Mouse (Mus musculus) forebrain, postnatal 0 days (tissue): Measurements from ENCODE around the gene Olfr486. TPM values are rescaled to one million over a fixed set of nuclear protein-coding genes. Genes with fewer than 3 reads are reported as not detected.
"Not testable (repeated sequence)": the region's sequence is repeated elsewhere in the genome, so short reads cannot be mapped to it uniquely, and the experiment has no call there.

Experiments used
- ATAC-seq: fragments of 200-750 bp; cut with Nextera tagmentation; 2 replicates; pipeline ENCODE4 v1.8.0; 2017; ENCODE audit warnings: mild to moderate bottlenecking, moderate library complexity
- DNase-seq: peaks from one replicate; pipeline ENCODE4 v3.0.0-alpha.2; 2015
- H3K27ac ChIP-seq: fragments of 300-500 bp; sonication (generic); 2 replicates; pipeline ENCODE4 v1.5.1; 2014; ENCODE audit warnings: low read depth, mild to moderate bottlenecking, antibody characterized with exemption, low read length, moderate library complexity, mixed read lengths
- H3K27me3 ChIP-seq: fragments of 300-500 bp; sonication (generic); 2 replicates; pipeline ENCODE4 v1.6.1; 2014; ENCODE audit warnings: mild to moderate bottlenecking, low read length, mixed read lengths; ENCODE audit not compliant: insufficient read depth
- H3K36me3 ChIP-seq: fragments of 300-500 bp; sonication (generic); 2 replicates; pipeline ENCODE4 v1.6.1; 2014; ENCODE audit warnings: mild to moderate bottlenecking, moderate library complexity; ENCODE audit not compliant: insufficient read depth
- H3K4me1 ChIP-seq: fragments of 300-500 bp; sonication (generic); 2 replicates; pipeline ENCODE4 v1.6.1; 2014; ENCODE audit warnings: antibody characterized with exemption; ENCODE audit not compliant: insufficient read depth
- H3K4me2 ChIP-seq: fragments of 300-500 bp; sonication (generic); 2 replicates; pipeline ENCODE4 v1.6.1; 2014; ENCODE audit warnings: low read depth, mild to moderate bottlenecking, moderate library complexity
- H3K4me3 ChIP-seq: fragments of 300-500 bp; sonication (generic); 2 replicates; pipeline ENCODE4 v1.5.1; 2014; ENCODE audit warnings: low read depth, low read length, mixed read lengths
- H3K9ac ChIP-seq: fragments of 300-500 bp; sonication (generic); 2 replicates; pipeline ENCODE4 v1.6.1; 2014; ENCODE audit warnings: mild to moderate bottlenecking
- H3K9me3 ChIP-seq: fragments of 300-500 bp; sonication (generic); 2 replicates; pipeline ENCODE4 v1.6.1; 2016; ENCODE audit warnings: low read length
- CTCF ChIP-seq: sonication (generic); IDR thresholded peaks from 2 replicates; pipeline ENCODE4 v1.5.1; 2016; ENCODE audit warnings: antibody characterized with exemption, control low read depth, low read depth
- WGBS: fragments of 180-500 bp; shearing (Covaris S2); extraction: QIAGEN DNeasy Blood & Tissue Kit; methylation state at CpG from one replicate; pipeline ENCODE4 v1.1.7; 2014; 5-methylcytosine and 5-hydroxymethylcytosine counted together
- polyA plus RNA-seq: library from polyadenylated mRNA; unstranded; fragments of >200 nt; fragmentation: Nextera tagmentation; extraction: Ambion mirVana; gene quantifications from 2 replicates; pipeline ENCODE4 v1.2.1, GENCODE M21; 2015
- total RNA-seq: library from RNA; depleted of rRNA; stranded (reverse); fragments of >200 nt; gene quantifications from 2 replicates; pipeline ENCODE4 v1.2.3, GENCODE M21; 2014; rRNA removed

The Olfr486 gene
- total RNA-seq (not detected in 2 replicates), polyA plus RNA-seq (not detected in 2 replicates)

DNA sequence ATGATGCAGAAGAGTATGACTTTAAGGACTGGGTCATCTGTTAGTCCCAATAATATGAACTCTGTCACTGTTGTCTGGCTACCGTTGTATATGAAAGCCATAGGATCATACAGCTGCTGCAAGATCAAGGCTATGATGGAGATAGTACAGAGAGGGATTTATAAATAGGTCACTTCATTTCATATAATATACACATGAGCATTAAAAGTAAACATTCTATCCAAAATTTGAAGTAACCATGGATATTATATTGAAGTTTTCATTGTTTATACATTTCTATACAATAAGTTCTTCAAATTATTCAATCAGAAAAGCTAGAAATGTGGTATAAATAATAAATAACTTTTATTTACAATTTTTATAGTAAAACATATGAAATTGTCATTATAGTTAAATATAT is at the start of gene Olfr486:
Gene Olfr486, minus strand, starts transcription at position 101 of the 400 bp plus-strand sequence.
- not testable (repeated sequence) for H3K27ac ChIP-seq, H3K27me3 ChIP-seq, DNase-seq, H3K9me3 ChIP-seq, H3K4me1 ChIP-seq, ATAC-seq, H3K4me3 ChIP-seq, H3K9ac ChIP-seq, H3K36me3 ChIP-seq, H3K4me2 ChIP-seq
- 96% methylated on average over 1 of the region's 1 CpGs for WGBS

DNA sequence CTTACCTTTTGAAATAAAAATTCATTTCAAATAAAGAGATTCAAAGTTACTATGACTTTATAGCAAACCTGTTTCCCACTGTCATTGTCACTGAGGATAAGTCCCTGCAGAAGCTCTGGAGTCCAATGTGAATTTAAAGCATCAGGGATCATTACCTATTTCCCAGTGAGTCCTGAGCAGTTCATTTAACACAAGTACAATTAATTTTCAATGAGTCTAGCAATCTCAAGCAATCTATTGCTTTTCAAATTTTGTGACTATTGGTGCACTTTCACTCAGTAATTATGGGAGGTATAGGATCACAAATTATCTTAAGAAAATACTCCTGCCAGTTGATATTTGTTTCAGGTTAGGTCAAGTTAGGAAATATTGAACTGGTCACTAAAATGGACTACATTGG is 42.0 kb upstream of the Olfr486 start, which contains the start of gene Olfr487:
Gene Olfr487, minus strand, starts transcription at position 101 of the 400 bp plus-strand sequence.
- not testable (repeated sequence) for ATAC-seq

DNA sequence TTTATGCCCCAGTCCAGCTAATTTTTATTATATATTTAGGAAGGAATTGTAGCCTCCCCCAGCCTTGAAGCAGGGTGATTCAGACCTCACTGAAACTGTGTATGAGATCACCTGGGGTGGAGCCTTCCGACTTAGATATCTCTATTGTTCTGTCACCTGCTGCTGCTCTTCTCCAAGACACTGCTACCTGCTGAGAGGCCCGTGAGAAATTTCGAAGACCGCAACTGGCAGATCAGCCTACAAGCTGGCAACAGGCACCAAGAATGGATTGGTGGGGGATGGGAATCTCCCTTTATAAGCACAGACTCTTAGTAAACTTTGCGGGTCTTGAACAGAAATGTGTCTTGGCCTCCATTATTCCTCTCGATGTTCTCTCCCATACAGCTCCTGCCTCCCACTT is 24.4 kb upstream of the Olfr486 start:
- ATAC-seq (no peak), DNase-seq (no peak)
- H3K9ac ChIP-seq: no peak overlapping the region
- H3K36me3 ChIP-seq: no peaks in the 10 kb centered on the region
- WGBS: 54% methylated on average over 6 of the region's 6 CpGs
- no peaks in the 10 kb centered on the region for H3K27me3 ChIP-seq
- no peak overlapping the region for H3K27ac ChIP-seq
- no peaks in the 10 kb centered on the region for H3K4me1 ChIP-seq
- no peaks in the 10 kb centered on the region for H3K9me3 ChIP-seq
- no peak overlapping the region for H3K4me3 ChIP-seq
- TF ChIP-seq CTCF: no peak
- no peak overlapping the region for H3K4me2 ChIP-seq

More for the DNA sequence above, 42.0 kb upstream of the Olfr486 start, which contains the start of gene Olfr487:
- not testable (repeated sequence) for H3K4me1 ChIP-seq, H3K27ac ChIP-seq, DNase-seq, H3K9ac ChIP-seq, H3K4me2 ChIP-seq, H3K27me3 ChIP-seq, H3K9me3 ChIP-seq, H3K4me3 ChIP-seq, H3K36me3 ChIP-seq

DNA sequence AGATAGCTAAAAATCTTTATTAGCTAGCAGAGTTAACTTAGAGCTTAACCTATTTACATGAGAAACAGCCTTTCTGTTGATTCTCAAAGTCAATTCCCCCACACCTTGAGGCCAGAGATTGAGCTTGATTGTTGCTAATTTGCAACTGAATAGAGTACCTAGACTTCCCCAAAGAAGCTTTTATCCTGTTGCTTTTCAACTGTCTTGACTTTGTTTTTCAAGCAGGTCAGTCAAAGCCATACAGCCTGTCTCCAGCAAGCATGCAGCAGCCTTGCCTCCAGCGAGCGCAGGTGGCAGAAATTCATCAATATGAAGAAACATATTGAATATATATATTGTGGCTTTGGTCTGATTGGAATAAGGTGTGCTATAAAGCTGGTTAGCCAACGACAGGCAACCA is 23.8 kb upstream of the Olfr486 start:
- not testable (repeated sequence) for DNase-seq

DNA sequence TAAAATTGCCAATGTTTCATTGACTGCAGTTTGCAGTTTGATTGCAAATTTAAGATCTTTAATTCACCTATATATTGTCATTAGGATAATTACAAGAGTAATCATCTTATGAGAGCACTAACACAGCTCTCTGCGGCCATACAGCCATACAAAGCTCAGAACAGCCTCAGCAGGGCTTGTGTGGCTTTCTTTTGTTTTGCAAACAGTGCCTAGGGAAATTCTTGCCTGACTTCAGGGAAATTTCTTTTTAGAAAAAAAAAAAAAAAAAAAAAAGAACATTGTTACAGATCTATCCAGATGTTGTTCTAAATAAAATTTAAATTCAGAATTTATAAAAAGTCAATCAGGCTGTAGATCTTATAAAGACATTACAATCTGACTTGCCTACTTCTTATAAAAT is 20.2 kb upstream of the Olfr486 start:
- not testable (repeated sequence) for H3K27ac ChIP-seq, H3K9ac ChIP-seq, H3K9me3 ChIP-seq, H3K36me3 ChIP-seq, H3K27me3 ChIP-seq, DNase-seq, H3K4me2 ChIP-seq, H3K4me1 ChIP-seq, ATAC-seq, H3K4me3 ChIP-seq
- WGBS: 38% methylated on average over 1 of the region's 1 CpGs

More for the DNA sequence above, 23.8 kb upstream of the Olfr486 start:
- not testable (repeated sequence) for H3K4me2 ChIP-seq, H3K4me1 ChIP-seq, ATAC-seq, H3K36me3 ChIP-seq, H3K9ac ChIP-seq, H3K27ac ChIP-seq, H3K9me3 ChIP-seq, H3K4me3 ChIP-seq, H3K27me3 ChIP-seq
- 49% methylated on average over 3 of the region's 3 CpGs for WGBS

DNA sequence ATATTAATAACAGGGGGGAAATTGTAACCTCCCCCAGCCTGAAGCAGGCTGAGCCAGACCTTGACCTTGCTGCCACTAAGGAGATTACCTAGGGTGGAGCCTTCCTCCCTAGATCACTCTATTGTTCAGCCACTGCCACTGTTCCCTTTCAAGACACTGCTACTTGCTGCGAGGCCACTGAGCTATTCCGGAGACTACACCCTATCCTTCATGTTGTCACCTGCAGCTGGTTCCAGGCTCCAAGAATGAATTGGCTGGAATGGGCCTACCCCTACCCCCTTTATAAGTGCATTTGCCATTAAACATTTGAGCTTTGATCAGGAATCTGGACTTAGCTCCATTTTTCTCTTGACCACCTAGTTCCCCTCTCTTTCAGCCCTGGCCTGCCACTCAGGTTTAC is 18.7 kb upstream of the Olfr486 start:
- H3K36me3 ChIP-seq, H3K4me3 ChIP-seq, H3K27ac ChIP-seq, H3K4me2 ChIP-seq, H3K4me1 ChIP-seq, H3K9ac ChIP-seq, DNase-seq, ATAC-seq, H3K9me3 ChIP-seq, H3K27me3 ChIP-seq: not testable (repeated sequence)
- 31% methylated on average over 2 of the region's 2 CpGs for WGBS

DNA sequence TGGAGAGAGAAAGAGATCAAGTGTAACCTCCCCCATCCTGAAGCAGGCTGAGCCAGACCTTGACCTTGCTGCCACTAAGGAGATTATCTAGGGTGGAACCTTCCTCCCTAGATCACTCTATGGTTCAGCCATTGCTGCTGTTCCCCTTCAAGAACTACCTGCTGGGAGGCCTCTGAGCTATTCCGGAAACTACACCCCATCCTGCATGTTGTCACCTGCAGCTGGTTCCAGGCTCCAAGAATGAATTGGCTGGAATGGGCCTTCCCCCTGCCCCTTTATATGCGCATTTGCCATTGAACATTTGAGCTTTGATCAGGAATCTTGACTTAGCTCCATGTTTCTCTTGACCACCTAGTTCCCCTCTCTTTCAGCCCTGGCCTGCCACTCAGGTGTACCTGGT is 12.7 kb upstream of the Olfr486 start:
- not testable (repeated sequence) for DNase-seq, H3K4me3 ChIP-seq, H3K27ac ChIP-seq, H3K27me3 ChIP-seq, H3K9ac ChIP-seq, H3K4me2 ChIP-seq, H3K9me3 ChIP-seq, H3K4me1 ChIP-seq, ATAC-seq, H3K36me3 ChIP-seq
- WGBS: 92% methylated on average over 2 of the region's 2 CpGs

DNA sequence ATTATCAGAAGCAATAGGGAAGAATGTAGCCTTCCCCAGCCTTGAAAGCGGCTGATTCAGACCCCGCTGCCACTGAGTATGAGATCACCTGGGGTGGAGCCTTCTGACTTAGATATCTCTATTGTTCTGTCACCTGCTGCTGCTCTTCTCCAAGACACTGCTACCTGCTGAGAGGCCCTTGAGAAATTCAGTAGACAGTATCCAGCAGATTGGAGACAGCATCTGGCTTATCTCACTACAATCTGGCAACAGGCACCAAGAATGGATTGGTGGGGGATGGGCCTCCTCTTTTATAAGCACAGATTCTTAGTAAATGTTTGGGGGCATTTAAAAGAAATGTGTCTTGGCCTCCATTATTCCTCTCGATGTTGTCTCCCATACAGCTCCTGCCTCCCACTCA is 11.9 kb upstream of the Olfr486 start:
- not testable (repeated sequence) for DNase-seq, H3K4me3 ChIP-seq, ATAC-seq, H3K4me1 ChIP-seq, H3K36me3 ChIP-seq, H3K27me3 ChIP-seq, H3K9me3 ChIP-seq, H3K27ac ChIP-seq, H3K4me2 ChIP-seq, H3K9ac ChIP-seq
- 78% methylated on average over 3 of the region's 3 CpGs for WGBS
